Mouse (Mus musculus) MEL (cell line): ENCODE measurements around the gene Olfr279.

Source experiments
- CTCF ChIP-seq, 3 experiments: IDR thresholded peaks in 2 of 3; conservative IDR thresholded peaks in 1 of 3; 2 replicates each; pipeline ENCODE4 v1.5.1; 2011 to 2012; ENCODE audit warnings: low read length in 3 of 3, low read depth in 2 of 3, mild to moderate bottlenecking in 2 of 3, improper control_type of control experiment in 1 of 3, inconsistent platforms in 1 of 3, mixed read lengths in 1 of 3, moderate library complexity in 1 of 3; ENCODE audit not compliant: control insufficient read depth in 1 of 3, insufficient read depth in 1 of 3, poor library complexity in 1 of 3, severe bottlenecking in 1 of 3
- GABPA ChIP-seq: IDR thresholded peaks from 2 replicates; pipeline ENCODE4 v1.6.1; 2012; ENCODE audit warnings: low read depth, mild to moderate bottlenecking, inconsistent platforms, low read length, improper control_type of control experiment, moderate library complexity
- HCFC1 ChIP-seq: IDR thresholded peaks from 2 replicates; pipeline ENCODE4 v1.6.1; 2012; ENCODE audit warnings: low read depth, mild to moderate bottlenecking, inconsistent platforms, low read length, improper control_type of control experiment, moderate library complexity
- MAZ ChIP-seq: IDR thresholded peaks from 2 replicates; pipeline ENCODE4 v1.6.1; 2012; ENCODE audit warnings: low read depth, mild to moderate bottlenecking, inconsistent platforms, low read length, improper control_type of control experiment
- POLR2A ChIP-seq, 2 experiments: IDR thresholded peaks; 2 replicates each; pipeline ENCODE4 v1.6.1; 2011 to 2012; ENCODE audit warnings: low read length in 2 of 2, mild to moderate bottlenecking in 2 of 2, control low read depth in 1 of 2, improper control_type of control experiment in 1 of 2, low read depth in 1 of 2, moderate library complexity in 1 of 2; ENCODE audit not compliant: control insufficient read depth in 1 of 2, insufficient read depth in 1 of 2, poor library complexity in 1 of 2
- POLR2AphosphoS2 ChIP-seq: IDR thresholded peaks from 2 replicates; pipeline ENCODE4 v1.6.1; 2011; ENCODE audit warnings: low read length, improper control_type of control experiment
- RCOR1 ChIP-seq: IDR thresholded peaks from 2 replicates; pipeline ENCODE4 v1.6.1; 2012; ENCODE audit warnings: low read depth, mild to moderate bottlenecking, inconsistent platforms, low read length, improper control_type of control experiment
- SIN3A ChIP-seq: IDR thresholded peaks from 2 replicates; pipeline ENCODE4 v1.6.1; 2012; ENCODE audit warnings: low read length, improper control_type of control experiment, inconsistent platforms
- TCF12 ChIP-seq: IDR thresholded peaks from 2 replicates; pipeline ENCODE4 v1.6.1; 2014; ENCODE audit warnings: low read depth, mild to moderate bottlenecking, inconsistent platforms, low read length, improper control_type of control experiment, moderate library complexity
- ZMIZ1 ChIP-seq: IDR thresholded peaks from 2 replicates; pipeline ENCODE4 v1.6.1; 2012; ENCODE audit warnings: low read depth, mild to moderate bottlenecking, inconsistent platforms, low read length, improper control_type of control experiment, moderate library complexity

DNA sequence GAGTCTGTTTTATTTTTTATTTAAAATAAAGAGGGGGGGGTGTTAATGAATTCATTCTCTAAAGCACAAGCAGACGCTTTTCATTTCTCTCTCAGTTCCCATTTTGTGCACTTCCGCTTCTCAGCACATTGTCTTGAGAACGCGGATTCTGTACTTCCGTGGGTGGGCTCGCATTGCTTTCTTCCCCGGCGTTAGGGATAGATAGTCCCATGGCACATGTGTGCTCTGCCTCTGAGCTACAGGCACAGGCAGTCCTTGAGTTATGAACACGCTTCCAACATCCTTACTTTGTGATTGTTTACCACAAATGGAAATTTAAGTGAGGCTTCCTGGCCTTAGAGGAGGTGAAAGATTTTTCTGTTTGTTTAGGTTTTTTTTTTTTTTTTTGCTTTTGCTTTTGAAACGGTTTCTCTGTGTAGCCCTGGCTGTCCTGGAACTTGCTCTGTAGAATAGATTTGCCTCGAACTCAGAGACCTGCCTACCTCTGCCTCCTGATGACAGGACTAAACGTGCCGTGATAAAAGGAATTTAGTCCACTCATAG, 19.3 kb downstream of the Olfr279 start:
- no peak for TF ChIP-seq CTCF (IDR thresholded peaks at IDR 0.05 in 2 of 3, conservative IDR thresholded peaks at IDR 0.05 in 1 of 3; ENCODE audit: control insufficient read depth in 1 of 3, insufficient read depth in 1 of 3, low read depth in 2 of 3, low read length in 3 of 3, poor library complexity in 1 of 3, severe bottlenecking in 1 of 3)
- TF ChIP-seq TCF12 = peak; percentile 53; the same call in 1 of the 2 replicates
- TF ChIP-seq POLR2A (IDR thresholded peaks at IDR 0.05; ENCODE audit: control insufficient read depth in 1 of 2, insufficient read depth in 1 of 2, low read depth in 1 of 2, low read length in 2 of 2, poor library complexity in 1 of 2) = peak; percentile 53 to 94
- TF ChIP-seq POLR2AphosphoS2 = peak; percentile 43; the same call in 1 of the 2 replicates
- peak; percentile 88 for TF ChIP-seq ZMIZ1
- TF ChIP-seq SIN3A = peak; percentile 90
- peak; percentile 16; the same call in 1 of the 2 replicates for TF ChIP-seq RCOR1
- no peak for TF ChIP-seq GABPA
- TF ChIP-seq HCFC1 = peak; percentile 73
- TF ChIP-seq MAZ = no peak
